Mouse (Mus musculus) liver, adult 2 months (tissue): ENCODE measurements around the gene Spag6.

ENCODE experiments used
- CTCF ChIP-seq: fragments of 200-500 bp; IDR thresholded peaks from 2 replicates; pipeline ENCODE4 v1.5.1; 2011; ENCODE audit warnings: low read depth, low read length, control low read depth
- POLR2A ChIP-seq: fragments of 200-500 bp; IDR thresholded peaks from 2 replicates; pipeline ENCODE4 v1.6.1; 2011; ENCODE audit warnings: low read length, control low read depth; ENCODE audit not compliant: insufficient read depth; ENCODE audit errors: extremely low read depth

GRCm38 (mm10) chr2:18725880-18726279, 32.0 kb downstream of the Spag6 start:
- no peak for TF ChIP-seq POLR2A
- no peak for TF ChIP-seq CTCF
